Mouse (Mus musculus) 3T3-L1 (cell line): ENCODE measurements around the gene Ppp1r15a.
"Not testable (repeated sequence)": the region's sequence is repeated elsewhere in the genome, so short reads cannot be mapped to it uniquely, and the experiment has no call there.

Experiments used
- DNase-seq: peaks from one replicate; pipeline ENCODE4 v3.0.0-alpha.2; 2015; ENCODE audit warnings: low read depth, low spot score

Ppp1r15a gene

GRCm38 (mm10) chr7:45551512-45551883 is 25.4 kb upstream of the Ppp1r15a start:
- DNase-seq: no peak

- no peak for DNase-seq
Measured at GRCm38 (mm10) chr7:45550821-45551511, 24.9 kb upstream of the Ppp1r15a start.

- no peak for DNase-seq
Measured at GRCm38 (mm10) chr7:45549641-45550436, 23.8 kb upstream of the Ppp1r15a start.

- DNase-seq: no peak
Measured at GRCm38 (mm10) chr7:45544525-45544924, 18.5 kb upstream of the Ppp1r15a start.

- DNase-seq: no peak
Measured at GRCm38 (mm10) chr7:45540213-45540612, 14.1 kb upstream of the Ppp1r15a start.

GRCm38 (mm10) chr7:45539095-45539494 is 13.0 kb upstream of the Ppp1r15a start:
- no peak for DNase-seq

GRCm38 (mm10) chr7:45538163-45539041 is 12.3 kb upstream of the Ppp1r15a start:
- DNase-seq: no peak

- DNase-seq: no peak
Measured at GRCm38 (mm10) chr7:45537602-45538001, 11.5 kb upstream of the Ppp1r15a start.

GRCm38 (mm10) chr7:45535676-45536075 is 9.6 kb upstream of the Ppp1r15a start:
- no peak for DNase-seq

GRCm38 (mm10) chr7:45530643-45531042 is 4.6 kb upstream of the Ppp1r15a start:
- no peak for DNase-seq

GRCm38 (mm10) chr7:45529461-45529860 is 3.4 kb upstream of the Ppp1r15a start:
- DNase-seq: no peak

- not testable (repeated sequence) for DNase-seq
Measured at GRCm38 (mm10) chr7:45527169-45527568, 1.1 kb upstream of the Ppp1r15a start.

- DNase-seq: peak; percentile 62
Measured at GRCm38 (mm10) chr7:45526474-45527120, 529 bp upstream of the Ppp1r15a start.

- peak; percentile 76 for DNase-seq
Measured at GRCm38 (mm10) chr7:45524841-45525621, 1.0 kb downstream of the Ppp1r15a start.

- no peak for DNase-seq
Measured at GRCm38 (mm10) chr7:45523678-45524170, 2.3 kb downstream of the Ppp1r15a start.

GRCm38 (mm10) chr7:45522957-45523676 is 3.0 kb downstream of the Ppp1r15a start:
- peak; percentile 48 for DNase-seq

- DNase-seq: no peak
Measured at GRCm38 (mm10) chr7:45522194-45522752, 3.8 kb downstream of the Ppp1r15a start.

- peak; percentile 56 for DNase-seq
Measured at GRCm38 (mm10) chr7:45521728-45522184, 4.3 kb downstream of the Ppp1r15a start.

GRCm38 (mm10) chr7:45520605-45521004 is 5.5 kb downstream of the Ppp1r15a start:
- DNase-seq: no peak
